Mouse (Mus musculus) lung, embryonic 14.5 days (tissue): ENCODE measurements at regions not wholly inside any gene's neighbourhood (a gene's known extent, or its start where the extent isn't known, plus 50 kb on each side); places are given as distances from the start of the nearest gene placed in this dataset.

Experiments used
- ATAC-seq: fragments of 200-750 bp; cut with Nextera tagmentation; 2 replicates; pipeline ENCODE4 v1.8.0; 2017; ENCODE audit warnings: mild to moderate bottlenecking, moderate TSS enrichment, moderate library complexity; ENCODE audit not compliant: insufficient read depth
- DNase-seq: peaks from one replicate; pipeline ENCODE4 v3.0.0-alpha.2; 2015
- H3K27ac ChIP-seq: fragments of 300-500 bp; sonication (generic); 2 replicates; pipeline ENCODE4 v1.5.1; 2014; ENCODE audit warnings: low read depth, mild to moderate bottlenecking, moderate library complexity
- H3K27me3 ChIP-seq: fragments of 300-500 bp; sonication (generic); 2 replicates; pipeline ENCODE4 v1.6.1; 2014; ENCODE audit warnings: low read length, control low read depth; ENCODE audit not compliant: insufficient read depth
- H3K36me3 ChIP-seq: fragments of 300-500 bp; sonication (generic); 2 replicates; pipeline ENCODE4 v1.6.1; 2014; ENCODE audit warnings: control low read depth; ENCODE audit not compliant: insufficient read depth
- H3K4me1 ChIP-seq: fragments of 300-500 bp; sonication (generic); 2 replicates; pipeline ENCODE4 v1.6.1; 2014; ENCODE audit warnings: antibody characterized with exemption, control low read depth; ENCODE audit not compliant: insufficient read depth
- H3K4me2 ChIP-seq: fragments of 300-500 bp; sonication (generic); 2 replicates; pipeline ENCODE4 v1.6.1; 2014; ENCODE audit warnings: mild to moderate bottlenecking
- H3K4me3 ChIP-seq: fragments of 300-500 bp; sonication (generic); 2 replicates; pipeline ENCODE4 v1.5.1; 2014; ENCODE audit warnings: low read depth, low read length
- H3K9ac ChIP-seq: fragments of 300-500 bp; sonication (generic); 2 replicates; pipeline ENCODE4 v1.6.1; 2014
- H3K9me3 ChIP-seq: fragments of 300-500 bp; sonication (generic); 2 replicates; pipeline ENCODE4 v1.6.1; 2016; ENCODE audit warnings: low read depth, low read length, control low read depth
- CTCF ChIP-seq: IDR thresholded peaks from 2 replicates; pipeline ENCODE4 v1.5.1; 2016; ENCODE audit warnings: antibody characterized with exemption, low read depth
- WGBS: fragments of 180-500 bp; shearing (Covaris S2); extraction: QIAGEN DNeasy Blood & Tissue Kit; methylation state at CpG from one replicate; pipeline ENCODE4 v1.1.7; 2014; 5-methylcytosine and 5-hydroxymethylcytosine counted together

DNA sequence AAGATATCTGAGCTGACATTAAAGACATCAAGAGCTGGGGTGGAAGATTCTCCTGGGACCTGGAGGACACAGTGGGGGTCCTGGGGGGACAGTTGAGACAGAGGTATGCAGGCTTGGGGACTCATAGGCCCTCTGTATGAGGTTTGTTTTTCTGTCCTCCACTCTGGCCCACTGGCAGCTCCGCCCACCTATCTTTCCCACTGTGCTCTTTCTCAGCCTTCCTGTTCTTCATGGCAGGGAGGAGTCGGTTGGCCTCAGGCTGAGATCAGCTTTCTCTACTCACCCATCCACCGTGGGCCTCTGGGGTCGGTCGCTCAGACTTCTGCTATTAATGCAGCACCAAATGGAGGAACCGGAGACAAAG is 103.5 kb upstream of the Spata13 start:
- ATAC-seq (no peak), DNase-seq (no peak)
- Histone ChIP-seq H3K36me3 (no peaks in the 10 kb centered on the region), H3K27ac (no peak overlapping the region), H3K4me2 (no peak overlapping the region), H3K4me3 (no peak overlapping the region), H3K4me1 (no peaks in the 10 kb centered on the region), H3K9me3 (no peaks in the 10 kb centered on the region), H3K9ac (no peak overlapping the region), H3K27me3 (no peaks in the 10 kb centered on the region)
- no peak for TF ChIP-seq CTCF
- WGBS, result 28% methylated on average over 6 of the region's 6 CpGs

DNA sequence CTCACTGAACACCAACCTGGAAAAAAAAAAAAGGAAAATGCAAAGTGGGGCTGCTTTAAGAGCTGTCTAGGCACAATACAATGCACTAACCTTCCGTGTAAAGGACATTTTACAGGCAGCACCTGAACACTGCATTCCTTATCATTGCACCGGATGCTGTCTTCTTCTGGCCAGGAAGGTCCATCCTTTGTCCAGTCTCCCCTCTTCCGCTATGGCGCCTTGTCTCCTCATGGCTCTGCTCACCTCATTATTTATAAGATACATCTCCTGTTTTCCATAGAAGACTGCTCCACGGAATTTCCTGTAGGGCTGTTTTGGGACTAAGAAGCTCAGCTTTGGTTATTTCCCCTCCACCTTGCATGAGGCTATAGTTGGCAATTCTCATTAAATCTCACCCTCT is 102.8 kb upstream of the Spata13 start:
- Histone ChIP-seq H3K27ac (no peak overlapping the region), H3K4me2 (no peak overlapping the region), H3K4me3 (no peak overlapping the region), H3K27me3 (no peaks in the 10 kb centered on the region), H3K4me1 (no peaks in the 10 kb centered on the region), H3K9ac (no peak overlapping the region), H3K36me3 (no peaks in the 10 kb centered on the region), H3K9me3 (no peaks in the 10 kb centered on the region)
- TF ChIP-seq CTCF, result no peak
- ATAC-seq, result no peak
- WGBS, result 64% methylated on average over 5 of the region's 5 CpGs
- no peak for DNase-seq

DNA sequence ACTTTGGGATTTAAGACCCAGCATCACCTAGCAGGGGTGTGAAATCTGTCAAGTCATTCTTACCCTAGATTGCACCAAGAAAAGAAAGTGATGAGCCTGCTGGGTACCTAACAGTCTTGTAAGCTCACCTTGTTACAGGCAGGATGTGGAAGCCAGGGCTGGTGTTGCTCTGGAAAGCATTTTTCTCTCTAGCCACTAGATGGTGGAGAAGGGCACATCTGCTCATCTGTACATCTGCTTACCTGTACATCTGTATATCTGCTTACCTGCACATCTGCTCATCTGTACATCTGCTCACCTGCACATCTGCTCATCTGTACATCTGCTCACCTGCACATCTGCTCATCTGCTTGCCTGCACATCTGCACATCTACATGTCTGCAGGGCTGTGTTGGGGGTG is 102.0 kb upstream of the Spata13 start:
- no peaks in the 10 kb centered on the region for H3K4me1 ChIP-seq
- no peak overlapping the region for H3K4me3 ChIP-seq
- no peaks in the 10 kb centered on the region for H3K9me3 ChIP-seq
- peak; percentile 15; the same call in 1 of the 2 replicates for TF ChIP-seq CTCF
- ATAC-seq, result no peak
- no peak for DNase-seq
- no peak overlapping the region for H3K27ac ChIP-seq
- H3K9ac ChIP-seq, result no peak overlapping the region
- no peaks in the 10 kb centered on the region for H3K27me3 ChIP-seq
- no peaks in the 10 kb centered on the region for H3K36me3 ChIP-seq
- H3K4me2 ChIP-seq, result no peak overlapping the region

DNA sequence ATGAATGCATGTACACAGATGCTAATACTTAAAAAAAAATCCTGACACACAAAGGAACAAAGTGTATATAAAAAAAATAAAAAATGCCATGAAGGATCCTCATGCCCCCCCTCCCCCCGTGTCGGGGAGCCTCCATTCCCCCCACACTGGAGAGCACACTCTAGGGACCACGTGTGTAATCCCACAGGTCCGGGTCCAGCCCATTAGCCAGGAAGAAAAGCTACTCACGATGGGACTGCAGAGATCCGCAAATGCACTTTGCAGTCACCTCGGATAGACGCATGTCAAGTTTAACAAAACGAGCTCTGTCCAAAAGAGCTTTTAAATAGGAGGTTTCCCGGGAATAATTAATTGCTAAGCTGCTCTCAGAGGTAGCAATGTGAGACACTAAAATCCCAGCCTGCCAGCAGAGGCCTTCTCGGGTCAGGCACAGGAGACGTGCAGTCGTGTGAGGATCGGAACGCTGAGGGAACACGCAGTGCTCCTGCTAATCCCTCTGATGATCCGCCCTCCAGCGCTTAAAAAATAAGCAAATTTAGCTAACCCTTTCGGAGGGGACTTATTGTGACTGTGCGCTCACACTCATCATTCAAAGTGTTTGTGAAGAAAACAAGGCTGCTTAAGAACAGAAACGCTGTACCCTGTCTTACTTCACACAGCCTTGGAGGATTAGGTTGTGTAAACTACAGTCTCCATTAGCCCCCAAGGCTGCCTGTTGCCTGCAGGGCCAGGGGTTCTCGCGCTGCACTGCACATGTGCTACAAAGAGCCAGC is 100.2 kb upstream of the Spata13 start:
- 32% methylated on average over 23 of the region's 23 CpGs for WGBS
- Histone ChIP-seq H3K9ac (no peak overlapping the region), H3K9me3 (no peaks in the 10 kb centered on the region), H3K27me3 (no peaks in the 10 kb centered on the region), H3K4me2 (peak overlapping the region; percentile 23; the same call in 1 of the 2 replicates), H3K36me3 (no peaks in the 10 kb centered on the region), H3K27ac (no peak overlapping the region), H3K4me1 (no peaks in the 10 kb centered on the region), H3K4me3 (no peak overlapping the region)
- ATAC-seq (no peak; the same call in 1 of the 2 replicates), DNase-seq (peak; percentile 57)
- TF ChIP-seq CTCF, result no peak

DNA sequence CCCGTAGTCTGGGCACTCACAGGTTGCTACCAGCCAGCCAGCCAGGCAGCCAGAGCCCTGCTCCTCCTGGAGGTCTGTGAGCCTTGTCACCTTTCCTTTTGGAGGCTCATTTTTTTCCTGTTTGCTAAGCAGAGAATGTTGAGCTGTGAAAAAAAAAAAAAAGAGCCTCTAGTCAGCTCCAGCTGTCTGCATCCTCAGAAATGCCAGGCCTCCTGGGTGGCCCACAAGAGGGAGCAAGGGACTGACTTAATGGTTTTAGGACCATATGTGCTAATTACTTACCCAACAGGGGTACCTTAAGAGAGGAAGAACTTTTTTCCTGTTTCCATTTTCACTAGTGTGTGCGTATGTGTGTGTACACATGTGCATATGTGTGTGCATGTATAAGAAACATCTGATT is 94.8 kb upstream of the Spata13 start:
- WGBS, result 71% methylated on average over 2 of the region's 2 CpGs

DNA sequence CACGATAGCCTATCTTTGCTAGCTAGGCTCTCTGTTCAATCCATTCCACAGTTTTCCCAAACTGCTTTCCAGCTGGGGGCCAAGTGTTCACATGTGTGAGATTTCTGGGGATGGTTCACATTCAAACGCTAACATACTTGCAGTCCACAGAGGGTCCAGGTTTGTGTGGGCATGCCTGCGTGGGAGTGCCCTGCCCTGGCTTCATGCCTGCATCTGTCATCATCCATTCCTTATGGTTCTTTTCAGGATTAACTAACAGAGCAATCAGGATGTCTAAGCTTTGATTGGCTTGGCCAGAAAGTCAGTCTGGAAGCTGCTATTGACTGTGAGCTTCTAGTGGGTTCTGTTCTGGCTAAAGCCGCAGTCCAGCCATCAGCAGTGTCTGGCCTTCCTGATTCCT is 93.7 kb upstream of the Spata13 start:
- DNase-seq (no peak), ATAC-seq (no peak)
- 72% methylated on average over 4 of the region's 4 CpGs for WGBS
- Histone ChIP-seq H3K4me1 (no peaks in the 10 kb centered on the region), H3K9ac (no peak overlapping the region), H3K27me3 (no peaks in the 10 kb centered on the region), H3K9me3 (no peaks in the 10 kb centered on the region), H3K36me3 (no peaks in the 10 kb centered on the region), H3K27ac (no peak overlapping the region), H3K4me2 (no peak overlapping the region), H3K4me3 (no peak overlapping the region)
- no peak for TF ChIP-seq CTCF

More for the DNA sequence above, 94.8 kb upstream of the Spata13 start:
- H3K36me3 ChIP-seq, result no peaks in the 10 kb centered on the region
- no peaks in the 10 kb centered on the region for H3K9me3 ChIP-seq
- no peak overlapping the region for H3K9ac ChIP-seq
- peak; percentile 48 for DNase-seq
- no peak overlapping the region for H3K27ac ChIP-seq
- no peak overlapping the region for H3K4me2 ChIP-seq
- H3K4me1 ChIP-seq, result no peaks in the 10 kb centered on the region
- peak; percentile 37 for TF ChIP-seq CTCF
- H3K27me3 ChIP-seq, result no peaks in the 10 kb centered on the region
- no peak overlapping the region for H3K4me3 ChIP-seq
- no peak for ATAC-seq

DNA sequence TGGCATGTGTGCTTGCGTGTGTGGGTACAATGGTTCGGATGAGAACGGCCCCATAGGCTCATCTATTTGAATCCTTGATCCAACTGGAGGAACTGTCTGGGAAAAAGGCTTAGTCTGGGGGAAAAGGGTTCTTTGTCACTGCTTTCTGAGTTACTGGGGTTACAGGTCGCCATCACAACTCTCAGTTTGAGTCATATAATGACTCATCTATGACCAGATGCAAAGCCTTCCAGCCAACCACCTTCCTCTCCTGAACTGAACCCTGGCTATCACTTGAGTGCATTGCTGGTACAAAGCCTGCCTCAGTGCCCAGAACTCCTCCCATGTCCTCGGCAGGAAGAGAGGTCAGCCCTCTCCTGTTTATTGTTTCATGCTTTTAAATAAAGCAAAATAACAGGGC is 92.2 kb upstream of the Spata13 start:
- no peak overlapping the region for H3K4me3 ChIP-seq
- TF ChIP-seq CTCF, result no peak
- H3K27me3 ChIP-seq, result no peaks in the 10 kb centered on the region
- no peaks in the 10 kb centered on the region for H3K36me3 ChIP-seq
- H3K9me3 ChIP-seq, result no peaks in the 10 kb centered on the region
- H3K4me1 ChIP-seq, result no peaks in the 10 kb centered on the region
- WGBS, result 80% methylated on average over 5 of the region's 5 CpGs
- no peak overlapping the region for H3K9ac ChIP-seq
- H3K4me2 ChIP-seq, result no peak overlapping the region
- no peak overlapping the region for H3K27ac ChIP-seq
- ATAC-seq (no peak), DNase-seq (no peak)
